Mouse (Mus musculus): ENCODE measurements at regions not wholly inside any gene's neighbourhood (a gene's known extent, or its start where the extent isn't known, plus 50 kb on each side); places are given as distances from the start of the nearest gene placed in this dataset.

DNA sequence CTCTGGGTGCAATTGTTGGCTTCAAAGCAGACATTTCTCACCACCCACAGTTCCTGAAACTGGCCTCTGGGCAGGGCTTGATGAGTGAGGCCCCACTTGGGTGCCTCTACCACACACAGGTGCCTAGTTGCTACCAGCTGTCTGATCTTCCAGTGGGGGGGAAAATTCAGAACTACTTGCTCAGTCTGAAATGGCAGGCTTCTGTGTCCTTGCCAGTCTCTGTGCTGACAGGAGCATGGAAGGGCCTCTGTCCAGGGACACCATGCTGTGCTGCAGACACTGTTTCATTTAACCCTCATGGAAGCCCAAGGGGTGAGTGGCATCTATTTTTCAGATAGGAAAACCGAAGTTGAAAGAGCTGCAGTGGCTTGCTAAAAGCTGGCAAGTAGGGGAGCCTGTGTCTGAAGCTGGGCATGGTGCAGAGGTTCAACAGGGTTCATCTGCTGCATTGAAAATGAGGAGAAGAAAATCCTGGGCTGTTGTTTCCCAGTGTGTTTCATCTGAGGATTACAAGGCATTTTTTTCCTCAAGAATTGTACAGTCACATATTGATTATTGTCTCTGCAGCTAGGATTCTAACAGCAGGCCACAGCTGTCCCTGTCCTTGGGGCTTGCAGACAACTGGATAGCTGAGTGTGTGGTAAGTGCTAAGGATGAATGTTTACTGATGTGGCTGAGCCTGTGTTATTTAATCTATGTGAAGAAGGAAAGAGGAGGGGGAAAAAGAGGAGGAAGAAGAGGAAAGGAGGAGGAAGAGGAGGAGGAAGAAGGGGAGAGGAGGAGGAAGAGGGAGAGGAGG, 78.4 kb upstream of the Gadd45a start:
- TF ChIP-seq POLR2A (IDR thresholded peaks at IDR 0.05; ENCODE audit: low read depth, low read length) = no peak
- no peak for TF ChIP-seq CTCF (IDR thresholded peaks at IDR 0.05; ENCODE audit: extremely low read depth, insufficient read depth, insufficient read length, insufficient replicate concordance)
